Mouse (Mus musculus): Measurements from ENCODE around the gene Olfr739.

Olfr739 gene

GRCm38 (mm10) chr14:50418326-50418725 is at the start of gene Olfr739:
Gene Olfr739 (plus strand): TSS chr14:50418626.
- no peak for DNase-seq (ENCODE audit: low spot score)

GRCm38 (mm10) chr14:50380863-50381262 is 37.6 kb upstream of the Olfr739 start, which contains the start of gene Olfr736:
Gene Olfr736 (plus strand): TSS chr14:50381163.
- no peak for DNase-seq (ENCODE audit: low spot score)

GRCm38 (mm10) chr14:50407268-50407667 is 11.2 kb upstream of the Olfr739 start, which contains the start of gene Olfr738:
Gene Olfr738 (plus strand): TSS chr14:50407568.
- no peak for DNase-seq (ENCODE audit: low spot score)

GRCm38 (mm10) chr14:50445245-50445644 is 26.8 kb downstream of the Olfr739 start, which contains the start of gene Olfr740:
Gene Olfr740 (plus strand): TSS chr14:50445545.
- no peak for DNase-seq (ENCODE audit: low spot score)

GRCm38 (mm10) chr14:50472438-50472837 is 54.0 kb downstream of the Olfr739 start, which contains the start of gene Olfr741:
Gene Olfr741 (plus strand): TSS chr14:50472738.
- DNase-seq (ENCODE audit: low spot score) = no peak
